Mouse (Mus musculus) midbrain, embryonic 15.5 days (tissue): ENCODE data around the gene Iyd. TPM values are rescaled to one million over a fixed set of nuclear protein-coding genes. Genes with fewer than 3 reads are reported as not detected.

Source experiments
- ATAC-seq: fragments of 200-750 bp; cut with Nextera tagmentation; replicated peaks from 2 replicates; pipeline ENCODE4 v1.8.0; 2017; ENCODE audit warnings: moderate TSS enrichment
- H3K27ac ChIP-seq: fragments of 300-500 bp; sonication (generic); 2 replicates; pipeline ENCODE4 v1.5.1; 2015; ENCODE audit warnings: mild to moderate bottlenecking, inconsistent platforms
- H3K27me3 ChIP-seq: fragments of 300-500 bp; sonication (generic); replicated peaks from 2 replicates; pipeline ENCODE4 v1.6.1; 2015; ENCODE audit warnings: inconsistent platforms
- H3K36me3 ChIP-seq: fragments of 300-500 bp; sonication (generic); replicated peaks from 2 replicates; pipeline ENCODE4 v1.6.1; 2015; ENCODE audit warnings: inconsistent platforms
- H3K4me1 ChIP-seq: fragments of 300-500 bp; sonication (generic); 2 replicates; pipeline ENCODE4 v1.6.1; 2015; ENCODE audit warnings: inconsistent platforms
- H3K4me2 ChIP-seq: fragments of 300-500 bp; sonication (generic); 2 replicates; pipeline ENCODE4 v1.6.1; 2015; ENCODE audit warnings: inconsistent platforms, mild to moderate bottlenecking, moderate library complexity
- H3K4me3 ChIP-seq: fragments of 300-500 bp; sonication (generic); 2 replicates; pipeline ENCODE4 v1.5.1; 2015; ENCODE audit warnings: mild to moderate bottlenecking, inconsistent platforms
- H3K9ac ChIP-seq: fragments of 300-500 bp; sonication (generic); 2 replicates; pipeline ENCODE4 v1.6.1; 2015; ENCODE audit warnings: mild to moderate bottlenecking, inconsistent platforms
- H3K9me3 ChIP-seq: fragments of 300-500 bp; sonication (generic); 2 replicates; pipeline ENCODE4 v1.6.1; 2016; ENCODE audit warnings: inconsistent platforms
- WGBS: fragments of 180-500 bp; shearing (Covaris S2); methylation state at CpG from one replicate; pipeline ENCODE4 v1.1.7; 2015; ENCODE audit warnings: mixed read lengths; 5-methylcytosine and 5-hydroxymethylcytosine counted together
- polyA plus RNA-seq: library from polyadenylated mRNA; unstranded; fragments of >200 nt; fragmentation: Nextera tagmentation; extraction: Ambion mirVana; gene quantifications from 2 replicates; pipeline ENCODE4 v1.2.1, GENCODE M21; 2015

The Iyd gene
- polyA plus RNA-seq, 1 experiment from 2014 or later, result 0.45 TPM

- 81% methylated on average over 6 of the region's 6 CpGs for WGBS
- Histone ChIP-seq H3K4me3 (no peak overlapping the region), H3K27ac (no peak overlapping the region)
Measured at GRCm38 (mm10) chr10:3516442-3516841, 23.6 kb upstream of the Iyd start.

GRCm38 (mm10) chr10:3523044-3523793 is 16.8 kb upstream of the Iyd start:
- Histone ChIP-seq H3K4me2 (no peak overlapping the region), H3K36me3 (no peaks in the 10 kb centered on the region), H3K9ac (no peak overlapping the region), H3K4me1 (no peaks in the 10 kb centered on the region), H3K27me3 (no peaks in the 10 kb centered on the region), H3K9me3 (no peaks in the 10 kb centered on the region), H3K27ac (no peak overlapping the region), H3K4me3 (no peak overlapping the region)
- no peak for ATAC-seq
- WGBS, result 97% methylated on average over 6 of the region's 6 CpGs

More at GRCm38 (mm10) chr10:3516442-3516841, 23.6 kb upstream of the Iyd start:
- Histone ChIP-seq H3K27me3 (no peaks in the 10 kb centered on the region), H3K36me3 (no peaks in the 10 kb centered on the region), H3K9me3 (no peaks in the 10 kb centered on the region), H3K4me1 (no peaks in the 10 kb centered on the region), H3K9ac (no peak overlapping the region), H3K4me2 (no peak overlapping the region)
- no peak for ATAC-seq

GRCm38 (mm10) chr10:3524513-3524912 is 15.5 kb upstream of the Iyd start:
- H3K9ac ChIP-seq, result no peak overlapping the region
- no peaks in the 10 kb centered on the region for H3K4me1 ChIP-seq
- ATAC-seq, result no peak
- 70% methylated on average over 3 of the region's 3 CpGs for WGBS
- no peak overlapping the region for H3K4me3 ChIP-seq
- H3K36me3 ChIP-seq, result no peaks in the 10 kb centered on the region
- H3K27me3 ChIP-seq, result no peaks in the 10 kb centered on the region
- H3K27ac ChIP-seq, result no peak overlapping the region
- H3K4me2 ChIP-seq, result no peak overlapping the region
- no peaks in the 10 kb centered on the region for H3K9me3 ChIP-seq

- no peaks in the 10 kb centered on the region for H3K27me3 ChIP-seq
- WGBS, result 41% methylated on average over 2 of the region's 2 CpGs
Measured at GRCm38 (mm10) chr10:3525420-3526019, 14.5 kb upstream of the Iyd start.

GRCm38 (mm10) chr10:3529807-3530206 is 10.2 kb upstream of the Iyd start:
- no peak overlapping the region for H3K4me2 ChIP-seq
- H3K27me3 ChIP-seq, result peaks cover 16% of the 10 kb centered on the region
- H3K4me1 ChIP-seq, result peaks cover 2% of the 10 kb centered on the region; the same call in 1 of the 2 replicates
- no peaks in the 10 kb centered on the region for H3K9me3 ChIP-seq
- H3K27ac ChIP-seq, result no peak overlapping the region
- 29% methylated on average over 4 of the region's 4 CpGs for WGBS
- H3K4me3 ChIP-seq, result no peak overlapping the region
- no peak for ATAC-seq
- no peaks in the 10 kb centered on the region for H3K36me3 ChIP-seq
- no peak overlapping the region for H3K9ac ChIP-seq

More at GRCm38 (mm10) chr10:3525420-3526019, 14.5 kb upstream of the Iyd start:
- Histone ChIP-seq H3K27ac (no peak overlapping the region), H3K9me3 (no peaks in the 10 kb centered on the region), H3K9ac (no peak overlapping the region), H3K4me3 (no peak overlapping the region), H3K4me1 (no peaks in the 10 kb centered on the region), H3K36me3 (no peaks in the 10 kb centered on the region), H3K4me2 (no peak overlapping the region)
- ATAC-seq, result no peak

- ATAC-seq, result no peak
- H3K9me3 ChIP-seq, result no peaks in the 10 kb centered on the region
- 45% methylated on average over 4 of the region's 4 CpGs for WGBS
Measured at GRCm38 (mm10) chr10:3530661-3531060, 9.4 kb upstream of the Iyd start.

GRCm38 (mm10) chr10:3531375-3531774 is 8.7 kb upstream of the Iyd start:
- H3K4me3 ChIP-seq, result no peak overlapping the region
- peak; percentile 71 for ATAC-seq
- no peaks in the 10 kb centered on the region for H3K36me3 ChIP-seq

More at GRCm38 (mm10) chr10:3530661-3531060, 9.4 kb upstream of the Iyd start:
- no peak overlapping the region for H3K4me3 ChIP-seq
- no peak overlapping the region for H3K9ac ChIP-seq
- no peak overlapping the region for H3K27ac ChIP-seq
- peaks cover 8% of the 10 kb centered on the region for H3K4me1 ChIP-seq
- H3K36me3 ChIP-seq, result no peaks in the 10 kb centered on the region
- peaks cover 16% of the 10 kb centered on the region for H3K27me3 ChIP-seq
- no peak overlapping the region for H3K4me2 ChIP-seq

GRCm38 (mm10) chr10:3534445-3534844 is 5.6 kb upstream of the Iyd start:
- 0 out of 2 replicates have a peak overlapping the region, but pooled peaks have one; percentile 3 for H3K9ac ChIP-seq

More at GRCm38 (mm10) chr10:3531375-3531774, 8.7 kb upstream of the Iyd start:
- Histone ChIP-seq H3K4me2 (no peak overlapping the region), H3K27me3 (peaks cover 16% of the 10 kb centered on the region), H3K9ac (no peak overlapping the region), H3K27ac (no peak overlapping the region), H3K4me1 (peaks cover 8% of the 10 kb centered on the region), H3K9me3 (no peaks in the 10 kb centered on the region)
- WGBS, result 2% methylated on average over 4 of the region's 4 CpGs

GRCm38 (mm10) chr10:3536361-3536760 is 3.7 kb upstream of the Iyd start:
- Histone ChIP-seq H3K4me1 (peaks cover 8% of the 10 kb centered on the region), H3K4me3 (no peak overlapping the region), H3K36me3 (no peaks in the 10 kb centered on the region), H3K9ac (no peak overlapping the region), H3K9me3 (no peaks in the 10 kb centered on the region), H3K27ac (no peak overlapping the region), H3K4me2 (no peak overlapping the region), H3K27me3 (peaks cover 16% of the 10 kb centered on the region)
- no peak for ATAC-seq
- WGBS, result 56% methylated on average over 1 of the region's 1 CpGs

More at GRCm38 (mm10) chr10:3534445-3534844, 5.6 kb upstream of the Iyd start:
- Histone ChIP-seq H3K9me3 (no peaks in the 10 kb centered on the region), H3K4me2 (peak overlapping the region; percentile 49), H3K4me1 (peaks cover 8% of the 10 kb centered on the region), H3K4me3 (peak overlapping the region; percentile 20), H3K36me3 (no peaks in the 10 kb centered on the region), H3K27ac (no peak overlapping the region), H3K27me3 (peaks cover 16% of the 10 kb centered on the region)
- 3% methylated on average over 7 of the region's 7 CpGs for WGBS
- peak; percentile 70 for ATAC-seq

GRCm38 (mm10) chr10:3549384-3549783 is 9.3 kb downstream of the Iyd start:
- H3K27ac ChIP-seq, result no peak overlapping the region
- H3K36me3 ChIP-seq, result no peaks in the 10 kb centered on the region
- no peaks in the 10 kb centered on the region for H3K9me3 ChIP-seq
- no peaks in the 10 kb centered on the region for H3K4me1 ChIP-seq
- no peaks in the 10 kb centered on the region for H3K27me3 ChIP-seq
- no peak overlapping the region for H3K9ac ChIP-seq
- no peak for ATAC-seq
- 79% methylated on average over 2 of the region's 2 CpGs for WGBS
- no peak overlapping the region for H3K4me3 ChIP-seq
- no peak overlapping the region for H3K4me2 ChIP-seq

GRCm38 (mm10) chr10:3555128-3555527 is 15.1 kb downstream of the Iyd start:
- no peak for ATAC-seq
- WGBS, result 75% methylated on average over 5 of the region's 5 CpGs
- Histone ChIP-seq H3K27me3 (no peaks in the 10 kb centered on the region), H3K9me3 (no peaks in the 10 kb centered on the region), H3K27ac (no peak overlapping the region), H3K4me2 (no peak overlapping the region), H3K36me3 (no peaks in the 10 kb centered on the region), H3K4me3 (no peak overlapping the region), H3K4me1 (no peaks in the 10 kb centered on the region), H3K9ac (no peak overlapping the region)

- no peaks in the 10 kb centered on the region for H3K36me3 ChIP-seq
- ATAC-seq, result no peak
- no peak overlapping the region for H3K4me2 ChIP-seq
- 73% methylated on average over 3 of the region's 3 CpGs for WGBS
- H3K27me3 ChIP-seq, result no peaks in the 10 kb centered on the region
- no peak overlapping the region for H3K9ac ChIP-seq
- no peak overlapping the region for H3K4me3 ChIP-seq
- H3K27ac ChIP-seq, result no peak overlapping the region
- H3K4me1 ChIP-seq, result no peaks in the 10 kb centered on the region
- H3K9me3 ChIP-seq, result no peaks in the 10 kb centered on the region
Measured at GRCm38 (mm10) chr10:3556538-3556937, 16.5 kb downstream of the Iyd start.
